Mouse (Mus musculus) stomach, postnatal 0 days (tissue): Measurements from ENCODE around the gene Slf2. TPM values are rescaled to one million over a fixed set of nuclear protein-coding genes. Genes with fewer than 3 reads are reported as not detected.

Source experiments
- ATAC-seq: fragments of 200-750 bp; cut with Nextera tagmentation; 2 replicates; pipeline ENCODE4 v1.8.0; 2017; ENCODE audit not compliant: low FRiP score, low TSS enrichment
- DNase-seq: peaks from one replicate; pipeline ENCODE4 v3.0.0-alpha.2; 2016; ENCODE audit warnings: low spot score
- H3K27ac ChIP-seq: fragments of 300-500 bp; sonication (generic); replicated peaks from 2 replicates; pipeline ENCODE4 v1.5.1; 2014; ENCODE audit warnings: mild to moderate bottlenecking, control low read depth
- H3K27me3 ChIP-seq: fragments of 300-500 bp; sonication (generic); 2 replicates; pipeline ENCODE4 v1.6.1; 2014; ENCODE audit warnings: low read length; ENCODE audit not compliant: control insufficient read depth, insufficient read depth
- H3K36me3 ChIP-seq: fragments of 300-500 bp; sonication (generic); 2 replicates; pipeline ENCODE4 v1.6.1; 2014; ENCODE audit warnings: low read length, mixed read lengths; ENCODE audit not compliant: control insufficient read depth, insufficient read depth
- H3K4me1 ChIP-seq: fragments of 300-500 bp; sonication (generic); replicated peaks from 2 replicates; pipeline ENCODE4 v1.6.1; 2014; ENCODE audit warnings: antibody characterized with exemption; ENCODE audit not compliant: control insufficient read depth, insufficient read depth
- H3K4me2 ChIP-seq: fragments of 300-500 bp; sonication (generic); replicated peaks from 2 replicates; pipeline ENCODE4 v1.6.1; 2014; ENCODE audit warnings: low read depth, mild to moderate bottlenecking, control low read depth, moderate library complexity
- H3K4me3 ChIP-seq: fragments of 300-500 bp; sonication (generic); 2 replicates; pipeline ENCODE4 v1.5.1; 2014; ENCODE audit warnings: low read depth, low read length, control low read depth
- H3K9ac ChIP-seq: fragments of 300-500 bp; sonication (generic); 2 replicates; pipeline ENCODE4 v1.6.1; 2014; ENCODE audit warnings: mild to moderate bottlenecking, low read length, control low read depth, mixed read lengths
- H3K9me3 ChIP-seq: fragments of 300-500 bp; sonication (generic); 2 replicates; pipeline ENCODE4 v1.6.1; 2016; ENCODE audit warnings: low read length; ENCODE audit not compliant: control insufficient read depth
- CTCF ChIP-seq: IDR thresholded peaks from 2 replicates; pipeline ENCODE4 v1.5.1; 2016; ENCODE audit warnings: antibody characterized with exemption, low read depth, mild to moderate bottlenecking, moderate library complexity
- EP300 ChIP-seq: optimal IDR thresholded peaks from 2 replicates; pipeline ENCODE3; 2016; ENCODE audit warnings: antibody characterized with exemption
- WGBS: fragments of 180-500 bp; shearing (Covaris S2); extraction: QIAGEN DNeasy Blood & Tissue Kit; methylation state at CpG from one replicate; pipeline ENCODE4 v1.1.7; 2014; 5-methylcytosine and 5-hydroxymethylcytosine counted together
- polyA plus RNA-seq: library from polyadenylated mRNA; unstranded; fragments of >200 nt; fragmentation: Nextera tagmentation; extraction: Ambion mirVana; gene quantifications from 2 replicates; pipeline ENCODE4 v1.2.1, GENCODE M21; 2015

The Slf2 gene
- polyA plus RNA-seq, 1 experiment from 2014 or later, result 9.3 TPM

DNA sequence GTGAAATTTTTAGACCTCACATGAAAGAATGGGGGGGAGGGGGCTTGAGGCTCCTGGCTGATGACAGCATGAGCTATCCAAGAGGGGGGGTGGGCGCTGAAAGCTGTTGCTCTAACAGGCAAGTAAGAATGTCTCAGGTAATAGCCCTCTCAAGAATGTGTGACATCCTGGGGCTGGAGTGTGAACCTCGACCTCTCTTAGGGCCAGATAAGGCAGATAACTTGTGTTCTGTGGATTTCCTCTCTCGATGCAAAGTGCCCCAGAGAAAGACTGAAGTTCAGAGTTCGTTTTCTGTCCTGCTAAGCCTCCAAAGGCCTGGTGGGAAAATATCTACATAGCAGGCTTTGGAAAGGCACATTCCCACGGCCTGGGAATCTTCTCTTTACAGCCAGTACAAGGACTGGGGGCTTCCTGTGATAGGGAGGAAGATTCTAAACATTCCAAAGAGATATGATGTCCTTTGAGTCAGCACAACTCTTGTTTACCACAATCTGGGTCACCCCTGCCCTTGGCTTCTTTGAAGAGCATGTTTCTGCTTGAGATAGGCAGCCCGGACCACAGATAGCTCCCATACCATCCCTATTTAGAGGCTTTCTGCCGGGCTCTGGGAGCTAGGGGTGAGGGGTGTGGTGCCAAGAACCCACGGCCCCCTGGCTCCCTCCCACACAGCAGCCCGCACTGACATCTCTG, 31.7 kb upstream of the Slf2 start:
- Histone ChIP-seq H3K27ac (no peak overlapping the region; the same call in 1 of the 2 replicates), H3K4me3 (no peak overlapping the region), H3K27me3 (no peaks in the 10 kb centered on the region), H3K4me2 (no peak overlapping the region), H3K36me3 (no peaks in the 10 kb centered on the region), H3K9ac (no peak overlapping the region), H3K9me3 (no peaks in the 10 kb centered on the region), H3K4me1 (no peaks in the 10 kb centered on the region; the same call in 1 of the 2 replicates)
- WGBS, result 37% methylated on average over 9 of the region's 9 CpGs
- TF ChIP-seq CTCF (no peak), EP300 (no peak)
- DNase-seq (no peak), ATAC-seq (no peak)

DNA sequence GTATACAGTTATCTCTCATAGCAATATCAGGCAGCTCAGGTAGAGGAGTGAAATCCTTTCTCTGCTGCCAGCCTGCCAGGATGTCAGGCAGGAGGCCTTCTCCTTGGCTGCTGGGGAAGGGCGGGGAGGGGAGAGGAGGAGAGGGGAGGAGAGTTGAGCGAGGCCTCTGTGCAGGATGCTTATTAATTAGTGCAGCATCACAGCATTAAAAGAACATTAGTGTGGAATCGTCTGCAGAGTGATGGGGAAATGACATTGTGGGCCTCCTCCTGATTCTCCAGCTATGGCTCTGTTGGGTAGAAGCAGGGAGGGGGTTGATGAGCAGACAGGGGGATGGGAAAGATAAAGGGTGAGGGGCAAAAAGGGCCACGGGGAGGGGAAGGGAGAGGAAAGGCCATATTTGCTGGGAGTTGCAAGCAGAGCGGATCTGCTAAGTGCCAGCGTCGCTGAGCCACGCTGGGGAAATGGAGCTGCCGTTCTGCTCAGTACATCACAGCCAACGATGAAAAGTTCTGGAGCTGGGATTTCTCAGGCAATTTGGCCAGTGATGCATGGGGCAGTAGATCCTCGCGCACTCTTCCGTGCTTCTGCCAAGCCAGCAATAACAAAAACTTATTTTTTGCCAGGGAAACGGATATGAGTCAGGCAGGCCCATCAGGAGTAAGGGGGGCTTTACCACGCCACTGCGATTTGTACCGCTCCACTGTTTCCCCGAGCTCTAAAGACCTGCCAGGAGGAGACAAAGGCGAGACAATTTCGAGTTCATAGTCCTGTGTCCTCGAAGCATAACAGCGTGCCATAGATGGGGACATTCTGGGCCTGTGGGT, 30.8 kb upstream of the Slf2 start:
- no peak for TF ChIP-seq EP300
- TF ChIP-seq CTCF, result 0 out of 2 replicates have a peak, but pooled peaks have one; percentile 1
- DNase-seq, result no peak
- peak overlapping the region; percentile 65 for H3K27ac ChIP-seq
- WGBS, result 31% methylated on average over 21 of the region's 22 CpGs
- H3K4me1 ChIP-seq, result no peaks in the 10 kb centered on the region; the same call in 1 of the 2 replicates
- no peaks in the 10 kb centered on the region for H3K27me3 ChIP-seq
- ATAC-seq, result peak; percentile 69; the same call in 1 of the 2 replicates
- no peaks in the 10 kb centered on the region for H3K36me3 ChIP-seq
- no peaks in the 10 kb centered on the region for H3K9me3 ChIP-seq
- 0 out of 2 replicates have a peak overlapping the region, but pooled peaks have one; percentile 14 for H3K4me2 ChIP-seq
- no peak overlapping the region for H3K9ac ChIP-seq
- H3K4me3 ChIP-seq, result no peak overlapping the region

DNA sequence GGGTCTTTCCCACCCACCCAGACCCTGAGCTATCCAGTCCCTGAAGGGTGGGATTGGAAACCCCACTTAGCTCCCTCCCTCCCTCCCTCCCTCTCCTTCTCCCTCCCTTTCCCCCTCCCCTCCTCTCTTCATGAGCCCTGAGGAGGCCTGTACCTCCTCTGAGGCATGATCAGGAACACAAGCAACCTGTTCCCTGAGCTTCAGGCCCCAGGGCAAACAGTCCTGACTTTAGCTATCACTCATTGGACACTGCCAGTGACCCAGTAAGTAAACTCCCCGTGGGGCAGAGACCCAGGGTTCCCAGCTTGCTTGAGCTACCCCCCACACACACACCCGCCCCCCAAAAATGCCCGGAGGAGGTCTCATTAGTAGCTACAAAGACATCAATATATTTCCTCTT, 29.9 kb upstream of the Slf2 start:
- no peak overlapping the region for H3K9ac ChIP-seq
- no peaks in the 10 kb centered on the region; the same call in 1 of the 2 replicates for H3K4me1 ChIP-seq
- peak overlapping the region; percentile 45; the same call in 1 of the 2 replicates for H3K27ac ChIP-seq
- no peak overlapping the region for H3K4me3 ChIP-seq
- TF ChIP-seq EP300 (no peak), CTCF (no peak)
- no peak for ATAC-seq
- no peaks in the 10 kb centered on the region for H3K9me3 ChIP-seq
- H3K4me2 ChIP-seq, result no peak overlapping the region
- 52% methylated on average over 3 of the region's 3 CpGs for WGBS
- no peaks in the 10 kb centered on the region for H3K36me3 ChIP-seq
- DNase-seq, result no peak
- H3K27me3 ChIP-seq, result no peaks in the 10 kb centered on the region

DNA sequence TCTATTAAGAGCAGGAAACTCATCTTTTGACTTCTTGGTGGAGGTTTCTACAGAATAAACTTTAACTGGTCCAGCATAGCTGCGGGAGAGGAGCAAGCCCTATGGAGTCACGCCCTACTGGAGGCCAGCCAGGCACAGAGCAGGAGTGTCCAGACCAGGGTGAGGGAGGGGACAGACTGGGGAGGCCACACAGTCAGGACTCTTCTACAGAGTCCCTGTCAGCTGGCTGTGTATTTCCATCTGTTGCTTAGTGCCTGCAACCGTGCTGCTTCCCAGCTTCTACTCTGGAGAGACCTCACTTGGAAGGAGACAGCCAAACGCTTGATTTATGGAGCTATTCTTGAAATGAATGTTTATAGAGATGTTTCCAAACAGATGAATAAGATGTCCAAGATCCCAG, 28.6 kb upstream of the Slf2 start:
- DNase-seq (no peak), ATAC-seq (peak; percentile 71; the same call in 1 of the 2 replicates)
- Histone ChIP-seq H3K27me3 (no peaks in the 10 kb centered on the region), H3K36me3 (no peaks in the 10 kb centered on the region), H3K4me3 (no peak overlapping the region), H3K9ac (no peak overlapping the region), H3K9me3 (no peaks in the 10 kb centered on the region), H3K4me1 (no peaks in the 10 kb centered on the region; the same call in 1 of the 2 replicates), H3K27ac (peak overlapping the region; percentile 58; the same call in 1 of the 2 replicates), H3K4me2 (no peak overlapping the region)
- 46% methylated on average over 4 of the region's 4 CpGs for WGBS
- TF ChIP-seq EP300 (no peak), CTCF (no peak)

DNA sequence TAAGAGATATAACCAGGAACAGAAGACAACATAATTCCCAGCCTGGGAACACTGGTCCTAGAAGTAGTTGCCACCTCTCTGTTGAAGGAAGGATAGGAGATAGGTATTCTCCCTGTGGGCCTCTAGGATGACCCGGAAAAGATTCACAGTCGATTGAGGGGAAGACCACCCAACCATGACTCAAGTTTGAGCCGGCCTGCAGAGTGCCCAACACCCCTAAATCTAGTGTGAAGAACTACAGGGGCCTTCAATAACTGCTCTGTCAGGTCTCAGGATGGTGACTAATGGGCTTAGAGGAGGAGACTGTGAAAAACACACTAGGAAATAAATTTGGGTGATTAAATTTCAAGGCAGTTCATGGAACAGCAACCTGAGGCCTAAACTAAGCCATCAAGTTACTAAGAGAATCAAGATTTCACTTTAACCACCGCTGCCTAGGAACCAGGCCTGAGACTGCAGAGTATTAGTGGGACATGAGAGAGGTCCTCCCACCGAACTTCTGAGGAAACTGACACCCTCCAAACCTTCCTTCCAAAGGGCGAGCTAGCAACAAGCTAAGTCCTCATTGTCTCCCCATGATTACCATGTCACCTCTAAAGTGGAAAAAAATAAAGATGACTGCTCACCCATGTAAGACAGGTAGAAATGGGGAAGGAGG, 27.5 kb upstream of the Slf2 start:
- no peaks in the 10 kb centered on the region for H3K36me3 ChIP-seq
- no peak for DNase-seq
- H3K9ac ChIP-seq, result no peak overlapping the region
- H3K4me3 ChIP-seq, result no peak overlapping the region
- H3K4me1 ChIP-seq, result peaks cover 2% of the 10 kb centered on the region; the same call in 1 of the 2 replicates
- TF ChIP-seq CTCF (no peak), EP300 (no peak)
- ATAC-seq, result no peak
- H3K27ac ChIP-seq, result no peak overlapping the region
- no peaks in the 10 kb centered on the region for H3K9me3 ChIP-seq
- no peak overlapping the region for H3K4me2 ChIP-seq
- WGBS, result 67% methylated on average over 6 of the region's 6 CpGs
- H3K27me3 ChIP-seq, result no peaks in the 10 kb centered on the region
